In the genomic region with DNA sequence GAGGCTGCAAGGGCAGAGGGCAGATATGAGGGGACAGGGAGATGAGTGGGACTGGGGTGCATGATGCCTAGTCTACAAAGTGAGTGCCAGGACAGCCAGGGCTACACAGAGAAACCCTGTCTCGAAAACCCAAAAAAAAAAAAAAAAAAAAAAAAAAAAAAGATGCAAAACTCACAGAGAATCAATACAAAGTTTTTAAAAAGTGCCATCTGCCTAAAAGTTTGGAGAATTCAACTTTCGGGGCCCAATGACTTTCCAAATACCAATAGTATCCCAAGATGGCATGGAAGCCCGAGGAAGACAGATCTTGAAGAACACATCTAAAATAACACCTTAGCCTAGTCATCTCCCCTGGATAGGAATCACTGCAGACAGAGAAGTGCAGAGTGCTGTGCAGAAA, we compare ENCODE assay signal across 17 mouse cellular contexts.
"Had no signal": no experiment of that assay in that cellular context is flagged by ENCODE, and none has a peak within 500 bp of the region (broad histone marks: within the 10 kb centered on the region; RNA-seq: fewer than 3 reads in every experiment).

No protein-coding gene starts in this region.

- DNase-seq: kidney, adult 18-20 months; kidney, adult 9 months; kidney, postnatal 14 days; kidney, postnatal 4 days; left cerebral cortex, postnatal 4 days; liver; lung, adult 18-20 months; lung, postnatal 10 days; midbrain, embryonic 14.5 days; right cerebral cortex, postnatal 14 days; right cerebral cortex, postnatal 4 days; thymus, postnatal 4 days had no signal

- H3K4me3 ChIP-seq: limb, embryonic 13.5 days; liver, embryonic 12.5 days; liver, embryonic 15.5 days had no signal

- H3K4me1 ChIP-seq: limb, embryonic 13.5 days; liver, embryonic 15.5 days had no signal

- H3K9ac ChIP-seq: limb, embryonic 13.5 days; liver, embryonic 12.5 days; liver, embryonic 15.5 days had no signal

- H3K27ac ChIP-seq: limb, embryonic 13.5 days; liver, embryonic 12.5 days; liver, embryonic 15.5 days had no signal

- H3K27me3 ChIP-seq: limb, embryonic 13.5 days; liver, embryonic 12.5 days; liver, embryonic 15.5 days had no signal

- H3K9me3 ChIP-seq: limb, embryonic 13.5 days; liver, embryonic 12.5 days; liver, embryonic 15.5 days had no signal

- ATAC-seq: intestine, embryonic 16.5 days; liver, embryonic 12.5 days had no signal

- H3K4me2 ChIP-seq: limb, embryonic 13.5 days; liver, embryonic 12.5 days; liver, embryonic 15.5 days; midbrain, embryonic 11.5 days had no signal
